Mouse (Mus musculus) cerebellum, adult 2 months (tissue): ENCODE measurements around the gene Atpif1. TPM values are rescaled to one million over a fixed set of nuclear protein-coding genes. Genes with fewer than 3 reads are reported as not detected.

ENCODE experiments used
- DNase-seq, 2 experiments: peaks; one replicate each; pipeline ENCODE4 v3.0.0; 2021
- H3K27ac ChIP-seq: fragments of 200-500 bp; 2 replicates; pipeline ENCODE4 v1.5.1; 2012; ENCODE audit warnings: low read length, control low read depth, inconsistent platforms; ENCODE audit not compliant: insufficient read depth
- H3K27me3 ChIP-seq: fragments of 200-500 bp; 2 replicates; pipeline ENCODE4 v1.6.1; 2012; ENCODE audit warnings: inconsistent platforms, mild to moderate bottlenecking, low read length, moderate library complexity; ENCODE audit not compliant: control insufficient read depth, insufficient read depth
- H3K4me1 ChIP-seq: fragments of 200-500 bp; 2 replicates; pipeline ENCODE4 v1.6.1; 2011; ENCODE audit warnings: low read length; ENCODE audit not compliant: control insufficient read depth, insufficient read depth
- H3K4me3 ChIP-seq: fragments of 200-500 bp; replicated peaks from 2 replicates; pipeline ENCODE3; 2011; ENCODE audit warnings: mild to moderate bottlenecking, low read depth, low read length, control low read depth; ENCODE audit not compliant: insufficient read depth
- CTCF ChIP-seq: fragments of 200-500 bp; IDR thresholded peaks from 2 replicates; pipeline ENCODE4 v1.5.1; 2011; ENCODE audit warnings: low read depth, mild to moderate bottlenecking, control low read depth, low read length, moderate library complexity, borderline replicate concordance; ENCODE audit not compliant: insufficient read depth
- POLR2A ChIP-seq: fragments of 200-500 bp; IDR thresholded peaks from 2 replicates; pipeline ENCODE4 v1.6.1; 2011; ENCODE audit warnings: low read length, control low read depth, borderline replicate concordance; ENCODE audit not compliant: insufficient read depth
- WGBS: fragments of 180-500 bp; shearing (Covaris S2); methylation state at CpG from one replicate; pipeline ENCODE4 v1.1.7; 2018; 5-methylcytosine and 5-hydroxymethylcytosine counted together
- polyA plus RNA-seq: library from polyadenylated mRNA; depleted of rRNA; stranded (reverse); fragments of >200 nt; gene quantifications from 2 replicates; pipeline ENCODE4 v1.2.3, GENCODE M21; 2012

Atpif1 gene
- polyA plus RNA-seq, 1 experiment: 629 TPM

DNA sequence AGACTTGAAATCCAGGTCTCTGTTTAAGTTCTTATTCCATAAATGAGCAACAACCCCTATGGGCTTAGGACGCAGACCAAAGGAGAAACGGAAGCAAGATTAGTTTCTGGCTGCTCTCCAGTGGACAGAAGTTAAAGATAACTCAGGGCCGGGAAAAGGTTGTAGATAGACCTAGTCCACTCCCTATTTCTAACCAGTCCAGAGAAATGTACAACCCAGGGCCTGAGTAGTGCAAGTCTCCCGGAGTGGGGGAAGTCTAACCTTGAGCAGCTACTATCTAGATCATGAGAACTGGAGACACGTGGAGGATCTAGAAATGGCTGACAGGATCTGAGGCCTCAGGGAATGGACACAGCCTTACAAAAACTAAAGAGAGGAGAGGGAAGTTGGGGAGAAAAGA is 963 bp downstream of the Atpif1 start:
- peak in 1 of 2 experiments; percentile 39 for DNase-seq
- H3K4me1 ChIP-seq: peaks cover 4% of the 10 kb centered on the region
- H3K27me3 ChIP-seq: no peaks in the 10 kb centered on the region
- peak overlapping the region; percentile 35 for H3K27ac ChIP-seq
- TF ChIP-seq CTCF (no peak), POLR2A (no peak)
- H3K4me3 ChIP-seq: peak overlapping the region; percentile 63
- WGBS: 4% methylated on average over 5 of the region's 5 CpGs

GRCm38 (mm10) chr4:132530033-132530804 is 3.2 kb downstream of the Atpif1 start:
- H3K27me3 ChIP-seq: no peaks in the 10 kb centered on the region
- TF ChIP-seq POLR2A: no peak
- TF ChIP-seq CTCF: no peak
- no peak overlapping the region for H3K4me3 ChIP-seq
- no peaks in the 10 kb centered on the region; the same call in 1 of the 2 replicates for H3K4me1 ChIP-seq
- no peak overlapping the region for H3K27ac ChIP-seq
- whole genome bisulfite sequencing: 96% methylated on average over 20 of the region's 20 CpGs
- DNase-seq: no peak

- WGBS: 90% methylated on average over 4 of the region's 4 CpGs
- no peak for DNase-seq
- TF ChIP-seq CTCF: no peak
- TF ChIP-seq POLR2A: no peak
- no peak overlapping the region for H3K27ac ChIP-seq
- H3K4me3 ChIP-seq: no peak overlapping the region
- no peaks in the 10 kb centered on the region for H3K27me3 ChIP-seq
- no peaks in the 10 kb centered on the region; the same call in 1 of the 2 replicates for H3K4me1 ChIP-seq
Measured at GRCm38 (mm10) chr4:132529344-132529743, 4.1 kb downstream of the Atpif1 start.

- no peak for TF ChIP-seq CTCF
- TF ChIP-seq POLR2A: no peak
- 89% methylated on average over 8 of the region's 8 CpGs for WGBS
Measured at GRCm38 (mm10) chr4:132527917-132528522, 5.4 kb downstream of the Atpif1 start.

DNA sequence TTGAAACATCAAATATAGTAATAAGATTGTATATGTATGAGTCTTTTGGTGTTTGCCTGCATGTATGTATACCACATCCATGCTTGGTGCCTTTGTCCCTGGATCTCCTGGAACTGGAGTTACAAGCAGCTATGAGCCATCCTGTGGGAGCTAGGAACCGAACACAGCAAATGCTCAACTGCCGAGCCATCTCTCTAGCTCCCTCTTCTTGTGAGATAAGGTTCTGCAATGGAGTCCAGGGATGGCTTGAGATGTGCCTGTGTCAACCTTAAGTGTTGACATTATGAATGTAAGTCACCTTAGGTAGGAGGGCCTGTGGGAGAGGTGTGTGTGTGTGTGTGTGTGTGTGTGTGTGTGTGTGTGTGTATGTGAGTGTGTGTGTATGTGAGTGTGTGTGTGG is 6.8 kb downstream of the Atpif1 start:
- no peak overlapping the region for H3K4me3 ChIP-seq
- no peak for DNase-seq
- TF ChIP-seq CTCF (0 out of 2 replicates have a peak, but pooled peaks have one; percentile 14), POLR2A (no peak)
- no peak overlapping the region for H3K27ac ChIP-seq
- no peaks in the 10 kb centered on the region; the same call in 1 of the 2 replicates for H3K4me1 ChIP-seq
- WGBS: 23% methylated on average over 2 of the region's 2 CpGs
- no peaks in the 10 kb centered on the region for H3K27me3 ChIP-seq

More at GRCm38 (mm10) chr4:132527917-132528522, 5.4 kb downstream of the Atpif1 start:
- H3K27ac ChIP-seq: no peak overlapping the region
- H3K4me3 ChIP-seq: no peak overlapping the region
- H3K27me3 ChIP-seq: no peaks in the 10 kb centered on the region
- H3K4me1 ChIP-seq: no peaks in the 10 kb centered on the region; the same call in 1 of the 2 replicates
- no peak for DNase-seq

- Histone ChIP-seq H3K27ac (no peak overlapping the region), H3K27me3 (no peaks in the 10 kb centered on the region), H3K4me1 (no peaks in the 10 kb centered on the region), H3K4me3 (no peak overlapping the region)
- no peak for TF ChIP-seq POLR2A
- TF ChIP-seq CTCF: no peak
- 39% methylated on average over 6 of the region's 6 CpGs for WGBS
- no peak for DNase-seq
Measured at GRCm38 (mm10) chr4:132524808-132525207, 8.7 kb downstream of the Atpif1 start.

- Histone ChIP-seq H3K4me3 (no peak overlapping the region), H3K4me1 (no peaks in the 10 kb centered on the region), H3K27me3 (no peaks in the 10 kb centered on the region), H3K27ac (no peak overlapping the region)
- 22% methylated on average over 11 of the region's 11 CpGs for WGBS
- DNase-seq: no peak
- no peak for TF ChIP-seq POLR2A
- TF ChIP-seq CTCF: no peak
Measured at GRCm38 (mm10) chr4:132524321-132524741, 9.1 kb downstream of the Atpif1 start.

- Histone ChIP-seq H3K27me3 (no peaks in the 10 kb centered on the region), H3K4me3 (no peak overlapping the region), H3K4me1 (no peaks in the 10 kb centered on the region), H3K27ac (no peak overlapping the region)
- DNase-seq: no peak
- TF ChIP-seq POLR2A: no peak
- no peak for TF ChIP-seq CTCF
- WGBS: 90% methylated on average over 3 of the region's 3 CpGs
Measured at GRCm38 (mm10) chr4:132519188-132519587, 14.3 kb downstream of the Atpif1 start.
